Mouse (Mus musculus) MEL (cell line): ENCODE data around the gene Apobec3.

Experiments used
- CTCF ChIP-seq, 3 experiments: IDR thresholded peaks in 2 of 3; conservative IDR thresholded peaks in 1 of 3; 2 replicates each; pipeline ENCODE4 v1.5.1; 2011 to 2012; ENCODE audit warnings: low read length in 3 of 3, low read depth in 2 of 3, mild to moderate bottlenecking in 2 of 3, improper control_type of control experiment in 1 of 3, inconsistent platforms in 1 of 3, mixed read lengths in 1 of 3, moderate library complexity in 1 of 3; ENCODE audit not compliant: control insufficient read depth in 1 of 3, insufficient read depth in 1 of 3, poor library complexity in 1 of 3, severe bottlenecking in 1 of 3
- JUND ChIP-seq: IDR thresholded peaks from 2 replicates; pipeline ENCODE4 v1.6.1; 2011; ENCODE audit warnings: low read depth, mild to moderate bottlenecking, improper control_type of control experiment, low read length
- NRF1 ChIP-seq: IDR thresholded peaks from 2 replicates; pipeline ENCODE4 v1.6.1; 2014; ENCODE audit warnings: low read depth, mild to moderate bottlenecking, inconsistent platforms, low read length, improper control_type of control experiment, moderate library complexity; ENCODE audit not compliant: poor library complexity, insufficient read depth, severe bottlenecking
- RAD21 ChIP-seq: IDR thresholded peaks from 2 replicates; pipeline ENCODE4 v1.6.1; 2011; ENCODE audit warnings: mild to moderate bottlenecking, low read depth, low read length, improper control_type of control experiment
- UBTF ChIP-seq: IDR thresholded peaks from 2 replicates; pipeline ENCODE4 v1.6.1; 2012; ENCODE audit warnings: low read depth, mild to moderate bottlenecking, inconsistent platforms, low read length, improper control_type of control experiment, moderate library complexity, borderline replicate concordance; ENCODE audit not compliant: insufficient read depth

DNA sequence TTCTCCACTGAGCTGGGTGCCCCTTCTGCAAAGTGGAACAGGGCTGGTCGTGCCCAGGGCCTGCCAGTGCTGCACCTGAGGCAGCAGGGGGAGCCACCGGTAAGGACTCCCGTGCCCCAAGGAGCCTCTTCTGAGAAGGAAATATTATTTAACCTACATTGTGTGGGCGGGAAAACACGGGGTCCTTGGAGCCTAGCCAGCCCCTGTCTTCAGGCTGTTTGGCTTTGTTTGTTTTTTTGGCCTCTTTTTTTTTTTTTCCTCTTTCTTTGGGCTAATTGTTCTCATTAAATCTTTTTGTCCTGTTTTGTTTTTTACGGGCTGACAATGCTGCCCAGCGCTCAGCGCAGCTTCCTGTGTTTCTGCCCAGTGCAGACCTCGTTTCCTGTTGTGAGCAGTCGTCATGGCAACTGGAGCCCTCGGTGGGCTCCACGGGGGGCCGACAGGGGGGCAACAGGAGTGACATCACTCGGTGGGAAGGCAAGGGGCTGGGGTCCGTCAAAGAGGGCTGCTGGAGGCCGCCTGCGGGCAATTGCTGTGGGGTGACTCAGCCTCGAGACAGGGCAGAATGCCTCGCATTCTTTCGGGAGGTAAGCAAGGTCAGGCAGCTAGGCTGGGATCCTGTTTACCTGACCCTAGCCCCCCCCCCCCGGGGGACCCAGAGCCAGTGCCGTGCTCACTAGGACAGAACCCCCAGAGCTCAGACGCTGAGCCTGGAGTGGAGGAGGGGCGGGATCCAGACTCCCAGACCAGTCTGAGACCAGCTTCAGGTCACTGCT, 59.0 kb downstream of the Apobec3 start:
- TF ChIP-seq CTCF (IDR thresholded peaks at IDR 0.05 in 2 of 3, conservative IDR thresholded peaks at IDR 0.05 in 1 of 3; ENCODE audit: control insufficient read depth in 1 of 3, insufficient read depth in 1 of 3, low read depth in 2 of 3, low read length in 3 of 3, poor library complexity in 1 of 3, severe bottlenecking in 1 of 3) (peak; percentile 39 to 75 (median 71); a peak in 5 of 6 replicates), RAD21 (peak; percentile 51), NRF1 (no peak), UBTF (no peak), JUND (no peak)
